Mouse (Mus musculus): ENCODE results near the gene Nedd4.

- TF ChIP-seq CTCF (IDR thresholded peaks at IDR 0.05; ENCODE audit: control insufficient read depth, insufficient read depth, low read length) (no peak), POLR2A (IDR thresholded peaks at IDR 0.05; ENCODE audit: borderline replicate concordance, control insufficient read depth, low read depth, low read length) (no peak)
These were observed 27.4 kb downstream of the Nedd4 start for GRCm38 (mm10) chr9:72689522-72689921.

Measured in bone marrow, adult 2 months (tissue).